Mouse (Mus musculus) MEL (cell line): Measurements from ENCODE around the gene Net1. TPM values are rescaled to one million over a fixed set of nuclear protein-coding genes. Genes with fewer than 3 reads are reported as not detected.

Experiments used
- DNase-seq: peaks from one replicate; pipeline ENCODE4 v3.0.0; 2011; ENCODE audit warnings: low read depth, low spot score
- H3K27ac ChIP-seq: 2 replicates; pipeline ENCODE4 v1.5.1; 2012; ENCODE audit warnings: low read depth, mild to moderate bottlenecking, control low read depth, low read length, moderate library complexity; ENCODE audit not compliant: control insufficient read depth
- H3K27me3 ChIP-seq, 2 experiments: fragments of 150-350 bp in 1 of 2; sonication (generic) in 1 of 2; 2 replicates each; pipeline ENCODE4 v1.6.1; 2012; ENCODE audit warnings: low read length in 2 of 2, mild to moderate bottlenecking in 2 of 2, improper control_type of control experiment in 1 of 2, moderate library complexity in 1 of 2; ENCODE audit not compliant: insufficient read depth in 2 of 2, control insufficient read depth in 1 of 2
- H3K36me3 ChIP-seq, 2 experiments: 2 replicates each; pipeline ENCODE4 v1.6.1; 2012 to 2014; ENCODE audit warnings: low read length in 2 of 2, improper control_type of control experiment in 1 of 2, inconsistent platforms in 1 of 2, mild to moderate bottlenecking in 1 of 2; ENCODE audit not compliant: insufficient read depth in 2 of 2, control insufficient read depth in 1 of 2
- H3K4me1 ChIP-seq, 2 experiments: fragments of 150-350 bp in 1 of 2; sonication (generic) in 1 of 2; 2 replicates each; pipeline ENCODE4 v1.6.1; 2012; ENCODE audit warnings: low read length in 2 of 2, improper control_type of control experiment in 1 of 2, mild to moderate bottlenecking in 1 of 2; ENCODE audit not compliant: insufficient read depth in 2 of 2, control insufficient read depth in 1 of 2
- H3K4me3 ChIP-seq, 2 experiments: fragments of 150-350 bp in 1 of 2; sonication (generic) in 1 of 2; 2 replicates each; pipeline ENCODE4 v1.5.1; 2012; ENCODE audit warnings: low read depth in 2 of 2, low read length in 2 of 2, mild to moderate bottlenecking in 2 of 2, moderate library complexity in 2 of 2, control low read depth in 1 of 2, improper control_type of control experiment in 1 of 2; ENCODE audit not compliant: control insufficient read depth in 1 of 2, insufficient read depth in 1 of 2
- H3K79me2 ChIP-seq: 2 replicates; pipeline ENCODE4 v1.6.1; 2012; ENCODE audit warnings: mild to moderate bottlenecking, low read length, moderate library complexity; ENCODE audit not compliant: control insufficient read depth, poor library complexity, insufficient read depth
- H3K9ac ChIP-seq: 2 replicates; pipeline ENCODE4 v1.6.1; 2012; ENCODE audit warnings: low read depth, mild to moderate bottlenecking, control low read depth, low read length, moderate library complexity; ENCODE audit not compliant: control insufficient read depth, poor library complexity, severe bottlenecking
- H3K9me3 ChIP-seq: fragments of 150-350 bp; sonication (generic); replicated peaks from 2 replicates; pipeline ENCODE4 v1.6.1; 2012; ENCODE audit warnings: mild to moderate bottlenecking, low read length, improper control_type of control experiment, moderate library complexity; ENCODE audit not compliant: insufficient read depth
- BHLHE40 ChIP-seq: IDR thresholded peaks from 2 replicates; pipeline ENCODE4 v1.6.1; 2012; ENCODE audit warnings: low read depth, mild to moderate bottlenecking, inconsistent platforms, low read length, improper control_type of control experiment, borderline replicate concordance
- CHD1 ChIP-seq: IDR thresholded peaks from 2 replicates; pipeline ENCODE4 v1.6.1; 2012; ENCODE audit warnings: low read depth, mild to moderate bottlenecking, inconsistent platforms, low read length, improper control_type of control experiment
- CHD2 ChIP-seq: IDR thresholded peaks from 2 replicates; pipeline ENCODE4 v1.6.1; 2011; ENCODE audit warnings: low read length, improper control_type of control experiment
- CTCF ChIP-seq, 3 experiments: IDR thresholded peaks in 2 of 3; conservative IDR thresholded peaks in 1 of 3; 2 replicates each; pipeline ENCODE4 v1.5.1; 2011 to 2012; ENCODE audit warnings: low read length in 3 of 3, low read depth in 2 of 3, mild to moderate bottlenecking in 2 of 3, improper control_type of control experiment in 1 of 3, inconsistent platforms in 1 of 3, mixed read lengths in 1 of 3, moderate library complexity in 1 of 3; ENCODE audit not compliant: control insufficient read depth in 1 of 3, insufficient read depth in 1 of 3, poor library complexity in 1 of 3, severe bottlenecking in 1 of 3
- E2F4 ChIP-seq: IDR thresholded peaks from 2 replicates; pipeline ENCODE4 v1.6.1; 2011; ENCODE audit warnings: low read depth, low read length, improper control_type of control experiment, borderline replicate concordance
- ELF1 ChIP-seq: IDR thresholded peaks from 2 replicates; pipeline ENCODE4 v1.6.1; 2014; ENCODE audit warnings: low read depth, mild to moderate bottlenecking, inconsistent platforms, low read length, improper control_type of control experiment, moderate library complexity
- EP300 ChIP-seq, 2 experiments: IDR thresholded peaks; 2 replicates each; pipeline ENCODE4 v1.6.1; 2011; ENCODE audit warnings: improper control_type of control experiment in 2 of 2, low read length in 2 of 2, low read depth in 1 of 2, mild to moderate bottlenecking in 1 of 2
- ETS1 ChIP-seq: IDR thresholded peaks from 2 replicates; pipeline ENCODE4 v1.6.1; 2012; ENCODE audit warnings: low read depth, mild to moderate bottlenecking, inconsistent platforms, low read length, improper control_type of control experiment, moderate library complexity
- GATA1 ChIP-seq: IDR thresholded peaks from 2 replicates; pipeline ENCODE4 v1.6.1; 2011; ENCODE audit warnings: low read depth, low read length, improper control_type of control experiment
- HCFC1 ChIP-seq: IDR thresholded peaks from 2 replicates; pipeline ENCODE4 v1.6.1; 2012; ENCODE audit warnings: low read depth, mild to moderate bottlenecking, inconsistent platforms, low read length, improper control_type of control experiment, moderate library complexity
- JUND ChIP-seq: IDR thresholded peaks from 2 replicates; pipeline ENCODE4 v1.6.1; 2011; ENCODE audit warnings: low read depth, mild to moderate bottlenecking, improper control_type of control experiment, low read length
- MAFK ChIP-seq: IDR thresholded peaks from 2 replicates; pipeline ENCODE4 v1.6.1; 2011; ENCODE audit warnings: low read depth, mild to moderate bottlenecking, low read length, improper control_type of control experiment, borderline replicate concordance
- MAX ChIP-seq: IDR thresholded peaks from 2 replicates; pipeline ENCODE4 v1.6.1; 2011; ENCODE audit warnings: low read length, improper control_type of control experiment
- MAZ ChIP-seq: IDR thresholded peaks from 2 replicates; pipeline ENCODE4 v1.6.1; 2012; ENCODE audit warnings: low read depth, mild to moderate bottlenecking, inconsistent platforms, low read length, improper control_type of control experiment
- MXI1 ChIP-seq: IDR thresholded peaks from 2 replicates; pipeline ENCODE4 v1.6.1; 2011; ENCODE audit warnings: mild to moderate bottlenecking, low read depth, low read length, improper control_type of control experiment
- MYC ChIP-seq: IDR thresholded peaks from 2 replicates; pipeline ENCODE4 v1.6.1; 2011; ENCODE audit warnings: low read depth, mild to moderate bottlenecking, low read length, improper control_type of control experiment, moderate library complexity
- NELFE ChIP-seq: IDR thresholded peaks from 2 replicates; pipeline ENCODE4 v1.6.1; 2011; ENCODE audit warnings: low read depth, low read length, improper control_type of control experiment
- NRF1 ChIP-seq: IDR thresholded peaks from 2 replicates; pipeline ENCODE4 v1.6.1; 2014; ENCODE audit warnings: low read depth, mild to moderate bottlenecking, inconsistent platforms, low read length, improper control_type of control experiment, moderate library complexity; ENCODE audit not compliant: poor library complexity, insufficient read depth, severe bottlenecking
- POLR2A ChIP-seq, 2 experiments: IDR thresholded peaks; 2 replicates each; pipeline ENCODE4 v1.6.1; 2011 to 2012; ENCODE audit warnings: low read length in 2 of 2, mild to moderate bottlenecking in 2 of 2, control low read depth in 1 of 2, improper control_type of control experiment in 1 of 2, low read depth in 1 of 2, moderate library complexity in 1 of 2; ENCODE audit not compliant: control insufficient read depth in 1 of 2, insufficient read depth in 1 of 2, poor library complexity in 1 of 2
- POLR2AphosphoS2 ChIP-seq: IDR thresholded peaks from 2 replicates; pipeline ENCODE4 v1.6.1; 2011; ENCODE audit warnings: low read length, improper control_type of control experiment
- POLR2AphosphoS5 ChIP-seq: IDR thresholded peaks from 2 replicates; pipeline ENCODE4 v1.6.1; 2012; ENCODE audit warnings: low read depth, borderline replicate concordance, mild to moderate bottlenecking, inconsistent platforms, low read length, moderate library complexity, mixed read lengths
- RAD21 ChIP-seq: IDR thresholded peaks from 2 replicates; pipeline ENCODE4 v1.6.1; 2011; ENCODE audit warnings: mild to moderate bottlenecking, low read depth, low read length, improper control_type of control experiment
- RCOR1 ChIP-seq: IDR thresholded peaks from 2 replicates; pipeline ENCODE4 v1.6.1; 2012; ENCODE audit warnings: low read depth, mild to moderate bottlenecking, inconsistent platforms, low read length, improper control_type of control experiment
- SIN3A ChIP-seq: IDR thresholded peaks from 2 replicates; pipeline ENCODE4 v1.6.1; 2012; ENCODE audit warnings: low read length, improper control_type of control experiment, inconsistent platforms
- TAL1 ChIP-seq: IDR thresholded peaks from 2 replicates; pipeline ENCODE4 v1.6.1; 2012; ENCODE audit warnings: mild to moderate bottlenecking, inconsistent platforms, low read length, moderate library complexity, mixed read lengths
- TBP ChIP-seq: IDR thresholded peaks from 2 replicates; pipeline ENCODE4 v1.8.0; 2011; ENCODE audit warnings: low read depth, low read length, improper control_type of control experiment
- TCF12 ChIP-seq: IDR thresholded peaks from 2 replicates; pipeline ENCODE4 v1.6.1; 2014; ENCODE audit warnings: low read depth, mild to moderate bottlenecking, inconsistent platforms, low read length, improper control_type of control experiment, moderate library complexity
- UBTF ChIP-seq: IDR thresholded peaks from 2 replicates; pipeline ENCODE4 v1.6.1; 2012; ENCODE audit warnings: low read depth, mild to moderate bottlenecking, inconsistent platforms, low read length, improper control_type of control experiment, moderate library complexity, borderline replicate concordance; ENCODE audit not compliant: insufficient read depth
- USF1 ChIP-seq: IDR thresholded peaks from 2 replicates; pipeline ENCODE4 v1.6.1; 2014; ENCODE audit warnings: low read depth, mild to moderate bottlenecking, inconsistent platforms, low read length, improper control_type of control experiment, moderate library complexity
- USF2 ChIP-seq, 2 experiments: IDR thresholded peaks; 2 replicates each; pipeline ENCODE4 v1.6.1; 2011 to 2012; ENCODE audit warnings: improper control_type of control experiment in 2 of 2, low read length in 2 of 2, borderline replicate concordance in 1 of 2, inconsistent platforms in 1 of 2, low read depth in 1 of 2, mild to moderate bottlenecking in 1 of 2; ENCODE audit not compliant: insufficient read depth in 1 of 2
- ZC3H11A ChIP-seq: IDR thresholded peaks from 2 replicates; pipeline ENCODE4 v1.6.1; 2012; ENCODE audit warnings: low read depth, mild to moderate bottlenecking, inconsistent platforms, low read length, improper control_type of control experiment
- ZKSCAN1 ChIP-seq: IDR thresholded peaks from 2 replicates; pipeline ENCODE4 v1.6.1; 2012; ENCODE audit warnings: low read depth, mild to moderate bottlenecking, inconsistent platforms, low read length, improper control_type of control experiment, moderate library complexity
- ZMIZ1 ChIP-seq: IDR thresholded peaks from 2 replicates; pipeline ENCODE4 v1.6.1; 2012; ENCODE audit warnings: low read depth, mild to moderate bottlenecking, inconsistent platforms, low read length, improper control_type of control experiment, moderate library complexity
- ZNF384 ChIP-seq: IDR thresholded peaks from 2 replicates; pipeline ENCODE4 v1.6.1; 2012; ENCODE audit warnings: low read depth, mild to moderate bottlenecking, inconsistent platforms, low read length, improper control_type of control experiment
- polyA plus RNA-seq, 2 experiments: library from polyadenylated mRNA; stranded (reverse) in 1 of 2; unstranded in 1 of 2; fragments of >175 nt in 1 of 2; fragments of >200 nt in 1 of 2; gene quantifications; 2 replicates each; pipeline versions ENCODE4 v1.2.1 to v1.2.4; 2012; ENCODE audit warnings: low replicate concordance in 2 of 2, low read depth in 1 of 2; ENCODE audit not compliant: insufficient read length in 2 of 2, insufficient read depth in 1 of 2, missing spikeins in 1 of 2
- total RNA-seq: library from RNA; depleted of rRNA; stranded (reverse); fragments of 300-350 nt; gene quantifications from 2 replicates; pipeline ENCODE4 v1.2.3, GENCODE M21; 2012

Net1 gene
- total and polyA plus RNA-seq, 3 experiments: 29.8 to 125 (median 63.2) TPM

DNA sequence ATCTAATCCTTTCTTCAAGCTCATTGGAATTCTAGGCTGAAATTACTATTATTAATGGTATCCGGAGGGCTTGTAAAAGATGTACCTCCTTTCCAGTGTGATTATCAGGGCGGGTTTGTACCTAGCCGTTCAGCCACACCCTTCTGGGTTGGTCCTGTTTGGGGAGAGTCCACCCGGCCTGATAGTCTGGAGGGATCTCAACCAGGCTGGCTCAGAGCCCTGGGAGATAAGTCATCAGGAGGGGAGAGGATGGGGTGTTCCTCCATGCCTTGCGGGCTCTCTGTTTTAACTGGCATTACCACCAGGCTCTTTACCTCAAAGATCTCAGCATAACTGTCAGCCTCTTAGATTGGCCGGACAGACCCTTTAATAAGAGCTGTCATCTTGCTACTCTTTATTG is 50.9 kb downstream of the Net1 start (continued):
- TF ChIP-seq MYC (no peak; the same call in 1 of the 2 replicates), CHD2 (no peak)

DNA sequence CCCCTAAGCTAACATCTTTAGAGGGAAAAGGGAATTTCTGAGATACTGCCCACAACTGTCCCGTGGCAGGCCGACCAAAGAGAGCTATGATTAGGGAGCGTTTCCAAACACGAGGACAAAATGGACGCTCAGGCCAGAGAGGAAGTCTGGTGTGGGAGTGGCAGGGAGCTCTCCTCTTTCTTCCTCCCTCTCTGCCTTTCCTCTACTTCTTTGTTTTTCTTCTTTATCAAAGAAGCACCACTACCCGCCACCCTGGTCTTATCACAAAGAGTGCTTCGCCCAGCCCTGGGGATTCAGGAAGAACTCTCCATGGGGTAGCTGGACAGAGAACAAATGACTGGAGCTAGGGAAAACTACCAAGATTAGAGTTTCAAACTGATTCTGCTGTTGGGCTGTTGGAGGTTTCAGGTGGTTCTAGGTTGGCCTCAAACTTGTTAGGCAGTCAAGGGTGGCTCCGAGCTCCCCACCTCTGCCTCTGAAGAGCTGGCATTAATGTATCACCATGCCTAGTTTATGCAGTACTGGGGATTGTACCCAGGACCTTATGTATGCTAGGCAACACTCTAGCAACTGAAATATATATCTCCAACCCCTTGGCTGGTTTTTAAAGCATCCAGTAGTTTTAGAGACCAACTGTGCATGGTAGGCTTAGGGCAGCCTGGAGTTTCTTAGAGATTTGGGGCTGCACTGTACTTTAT is 51.5 kb downstream of the Net1 start:
- Histone ChIP-seq H3K27ac (peak overlapping the region; percentile 97), H3K4me3 (peak overlapping the region; percentile 41 to 51), H3K9ac (peak overlapping the region; percentile 71), H3K79me2 (no peaks in the 10 kb centered on the region; the same call in 1 of the 2 replicates), H3K9me3 (no peaks in the 10 kb centered on the region), H3K36me3 (peaks cover 0 to 41% of the 10 kb centered on the region in 2 experiments; a peak in 2 of 4 replicates), H3K27me3 (no peaks in the 10 kb centered on the region), H3K4me1 (peaks cover 11 to 50% of the 10 kb centered on the region in 2 experiments)
- peak; percentile 85 for DNase-seq
- no peak for TF ChIP-seq CHD2
- no peak for TF ChIP-seq ZKSCAN1
- peak; percentile 11; the same call in 1 of the 2 replicates for TF ChIP-seq MAFK
- no peak for TF ChIP-seq ZNF384
- peak; percentile 59; the same call in 1 of the 2 replicates for TF ChIP-seq E2F4
- peak; percentile 11; the same call in 1 of the 2 replicates for TF ChIP-seq POLR2AphosphoS2
- TF ChIP-seq MAX: peak; percentile 85
- TF ChIP-seq ZMIZ1: 0 out of 2 replicates have a peak, but pooled peaks have one; percentile 56
- TF ChIP-seq CTCF (IDR thresholded peaks at IDR 0.05 in 2 of 3, conservative IDR thresholded peaks at IDR 0.05 in 1 of 3; ENCODE audit: control insufficient read depth in 1 of 3, insufficient read depth in 1 of 3, low read depth in 2 of 3, low read length in 3 of 3, poor library complexity in 1 of 3, severe bottlenecking in 1 of 3): no peak
- peak; percentile 86 to 96 for TF ChIP-seq EP300 (IDR thresholded peaks at IDR 0.05; ENCODE audit: low read depth in 1 of 2, low read length in 2 of 2)
- peak; percentile 91 for TF ChIP-seq GATA1
- TF ChIP-seq MAZ: peak; percentile 72
- no peak for TF ChIP-seq HCFC1
- no peak for TF ChIP-seq USF2 (IDR thresholded peaks at IDR 0.05; ENCODE audit: borderline replicate concordance in 1 of 2, insufficient read depth in 1 of 2, low read depth in 1 of 2, low read length in 2 of 2)
- peak; percentile 91 for TF ChIP-seq MYC
- peak in 1 of 2 experiments; percentile 64; a peak in 2 of 4 replicates for TF ChIP-seq POLR2A (IDR thresholded peaks at IDR 0.05; ENCODE audit: control insufficient read depth in 1 of 2, insufficient read depth in 1 of 2, low read depth in 1 of 2, low read length in 2 of 2, poor library complexity in 1 of 2)
- no peak for TF ChIP-seq JUND
- peak; percentile 3 for TF ChIP-seq MXI1
- TF ChIP-seq RAD21: no peak
- TF ChIP-seq USF1: no peak
- TF ChIP-seq TCF12: peak; percentile 90
- no peak for TF ChIP-seq POLR2AphosphoS5
- no peak for TF ChIP-seq ZC3H11A
- 0 out of 2 replicates have a peak, but pooled peaks have one; percentile 4 for TF ChIP-seq CHD1
- TF ChIP-seq ETS1: peak; percentile 85
- peak; percentile 88 for TF ChIP-seq TAL1
- TF ChIP-seq RCOR1: peak; percentile 79
- TF ChIP-seq NRF1: no peak
- 0 out of 2 replicates have a peak, but pooled peaks have one; percentile 24 for TF ChIP-seq ELF1
- no peak for TF ChIP-seq UBTF
- peak; percentile 74 for TF ChIP-seq NELFE
- TF ChIP-seq SIN3A: peak; percentile 67
- TF ChIP-seq TBP: peak; percentile 58
- no peak for TF ChIP-seq BHLHE40
